Mouse (Mus musculus) heart, postnatal 0 days (tissue): ENCODE results near the gene Ubl7.

Experiments
- CTCF ChIP-seq: IDR thresholded peaks from 2 replicates; pipeline ENCODE4 v1.5.1; 2016; ENCODE audit warnings: antibody characterized with exemption, control low read depth, low read depth
- EP300 ChIP-seq: IDR thresholded peaks from 2 replicates; pipeline ENCODE4 v1.6.1; 2016; ENCODE audit warnings: antibody characterized with exemption, low read depth

GRCm38 (mm10) chr9:57935683-57936437 is 25.1 kb downstream of the Ubl7 start:
- TF ChIP-seq CTCF = peak; percentile 90
- TF ChIP-seq EP300 = no peak
